Mouse (Mus musculus): Measurements from ENCODE around the gene Foxp1.
A peak's percentile ranks its signal among the peaks of the same experiment; 100 is the strongest.

Foxp1 gene

GRCm38 (mm10) chr6:99522359-99523108 lies at the start of gene Foxp1:
Gene Foxp1 (minus strand): TSS chr6:99522721.
- peak; percentile 71 for DNase-seq (ENCODE audit: low read depth, low spot score)

- DNase-seq (ENCODE audit: low read depth, low spot score) = no peak
These were observed 49.5 kb upstream of the Foxp1 start for GRCm38 (mm10) chr6:99572071-99572470.

GRCm38 (mm10) chr6:99566921-99567320 lies 44.4 kb upstream of the Foxp1 start:
- DNase-seq (ENCODE audit: low read depth, low spot score) = no peak

- no peak for DNase-seq (ENCODE audit: low read depth, low spot score)
These were observed 42.2 kb upstream of the Foxp1 start for GRCm38 (mm10) chr6:99564766-99565165.

GRCm38 (mm10) chr6:99556950-99557349 lies 34.4 kb upstream of the Foxp1 start:
- DNase-seq (ENCODE audit: low read depth, low spot score) = no peak

GRCm38 (mm10) chr6:99552816-99553215 lies 30.3 kb upstream of the Foxp1 start:
- no peak for DNase-seq (ENCODE audit: low read depth, low spot score)

- no peak for DNase-seq (ENCODE audit: low read depth, low spot score)
These were observed 23.9 kb upstream of the Foxp1 start for GRCm38 (mm10) chr6:99546416-99546815.

GRCm38 (mm10) chr6:99545437-99545836 lies 22.9 kb upstream of the Foxp1 start:
- no peak for DNase-seq (ENCODE audit: low read depth, low spot score)

GRCm38 (mm10) chr6:99541105-99541504 lies 18.6 kb upstream of the Foxp1 start:
- peak; percentile 52 for DNase-seq (ENCODE audit: low read depth, low spot score)

- DNase-seq (ENCODE audit: low read depth, low spot score) = no peak
These were observed 18.1 kb upstream of the Foxp1 start for GRCm38 (mm10) chr6:99540653-99541052.

GRCm38 (mm10) chr6:99540146-99540545 lies 17.6 kb upstream of the Foxp1 start:
- DNase-seq (ENCODE audit: low read depth, low spot score) = no peak

GRCm38 (mm10) chr6:99538194-99538941 lies 15.8 kb upstream of the Foxp1 start:
- DNase-seq (ENCODE audit: low read depth, low spot score) = no peak

GRCm38 (mm10) chr6:99534211-99534745 lies 11.8 kb upstream of the Foxp1 start:
- no peak for DNase-seq (ENCODE audit: low read depth, low spot score)

- no peak for DNase-seq (ENCODE audit: low read depth, low spot score)
These were observed 9.9 kb upstream of the Foxp1 start for GRCm38 (mm10) chr6:99532458-99532857.

- no peak for DNase-seq (ENCODE audit: low read depth, low spot score)
These were observed 6.5 kb upstream of the Foxp1 start for GRCm38 (mm10) chr6:99528972-99529371.

- DNase-seq (ENCODE audit: low read depth, low spot score) = peak; percentile 44
These were observed 5.1 kb upstream of the Foxp1 start for GRCm38 (mm10) chr6:99527457-99528105.

- DNase-seq (ENCODE audit: low read depth, low spot score) = peak; percentile 15
These were observed 2.8 kb upstream of the Foxp1 start for GRCm38 (mm10) chr6:99525351-99525750.

- no peak for DNase-seq (ENCODE audit: low read depth, low spot score)
These were observed 1.3 kb upstream of the Foxp1 start for GRCm38 (mm10) chr6:99523679-99524370.

GRCm38 (mm10) chr6:99523109-99523632 lies 650 bp upstream of the Foxp1 start:
- DNase-seq (ENCODE audit: low read depth, low spot score) = peak; percentile 83

GRCm38 (mm10) chr6:99521641-99522358 lies 721 bp downstream of the Foxp1 start:
- peak; percentile 60 for DNase-seq (ENCODE audit: low read depth, low spot score)
